Mouse (Mus musculus) ES-E14 (cell line): ENCODE data around the gene Olfr902. TPM values are rescaled to one million over a fixed set of nuclear protein-coding genes. Genes with fewer than 3 reads are reported as not detected.

Experiments
- DNase-seq: peaks from one replicate; pipeline ENCODE4 v3.0.0-alpha.2; 2013; ENCODE audit warnings: low read depth, low spot score
- H3K27ac ChIP-seq: 2 replicates; pipeline ENCODE4 v1.5.1; 2012; ENCODE audit warnings: low read depth, mild to moderate bottlenecking, low read length, moderate library complexity, mixed read lengths; ENCODE audit not compliant: poor library complexity, insufficient read depth, severe bottlenecking
- H3K36me3 ChIP-seq: 2 replicates; pipeline ENCODE4 v1.6.1; 2012; ENCODE audit warnings: mild to moderate bottlenecking, low read length, moderate library complexity, mixed read lengths; ENCODE audit not compliant: control insufficient read depth, poor library complexity, insufficient read depth, severe bottlenecking
- H3K4me1 ChIP-seq, 2 experiments: fragments of 150-350 bp in 1 of 2; sonication (generic) in 1 of 2; 2 replicates each; pipeline ENCODE4 v1.6.1; 2012; ENCODE audit warnings: low read length in 2 of 2, mild to moderate bottlenecking in 1 of 2, mixed read lengths in 1 of 2; ENCODE audit not compliant: control insufficient read depth in 2 of 2, insufficient read depth in 2 of 2, poor library complexity in 1 of 2
- H3K4me3 ChIP-seq, 2 experiments: fragments of 150-350 bp in 1 of 2; sonication (generic) in 1 of 2; 2 replicates each; pipeline ENCODE4 v1.5.1; 2012; ENCODE audit warnings: low read length in 2 of 2, low read depth in 1 of 2, mild to moderate bottlenecking in 1 of 2, mixed read lengths in 1 of 2; ENCODE audit not compliant: insufficient read depth in 1 of 2, poor library complexity in 1 of 2, severe bottlenecking in 1 of 2
- H3K9ac ChIP-seq: 2 replicates; pipeline ENCODE4 v1.6.1; 2012; ENCODE audit warnings: low read depth, mild to moderate bottlenecking, low read length, mixed read lengths; ENCODE audit not compliant: poor library complexity, insufficient read depth, severe bottlenecking
- H3K9me3 ChIP-seq: fragments of 150-350 bp; sonication (generic); 2 replicates; pipeline ENCODE4 v1.6.1; 2012; ENCODE audit warnings: low read depth, mild to moderate bottlenecking, low read length; ENCODE audit not compliant: control insufficient read depth, insufficient read depth
- CHD2 ChIP-seq: IDR thresholded peaks from 2 replicates; pipeline ENCODE4 v1.6.1; 2014; ENCODE audit warnings: mild to moderate bottlenecking, low read depth, low read length, inconsistent platforms
- HCFC1 ChIP-seq: IDR thresholded peaks from 2 replicates; pipeline ENCODE4 v1.6.1; 2012; ENCODE audit warnings: low read length, inconsistent platforms, borderline replicate concordance; ENCODE audit not compliant: insufficient read depth
- MAFK ChIP-seq: IDR thresholded peaks from 2 replicates; pipeline ENCODE4 v1.6.1; 2014; ENCODE audit warnings: mild to moderate bottlenecking, low read depth, low read length, inconsistent platforms; ENCODE audit not compliant: insufficient read depth
- ZC3H11A ChIP-seq: IDR thresholded peaks from 2 replicates; pipeline ENCODE4 v1.6.1; 2012; ENCODE audit warnings: low read depth, mild to moderate bottlenecking, inconsistent platforms, low read length, borderline replicate concordance
- ZNF384 ChIP-seq: IDR thresholded peaks from 2 replicates; pipeline ENCODE4 v1.6.1; 2012; ENCODE audit warnings: low read depth, low read length, inconsistent platforms
- in situ Hi-C, 2 experiments: fragments of 600-800 bp; cut with MboI; formaldehyde crosslinking; loops; one replicate each; pipeline ENCODE4 v1.15.1; 2025; ENCODE audit warnings: low sequenced_read_pairs in 2 of 2, inconsistent platforms in 1 of 2; ENCODE audit not compliant: unreplicated experiment in 2 of 2
- total RNA-seq: library from RNA; depleted of rRNA; stranded (reverse); fragments of 300-350 nt; gene quantifications from 2 replicates; pipeline ENCODE4 v1.2.3, GENCODE M21; 2012

The Olfr902 gene
- total RNA-seq, 1 experiment: not detected

DNA sequence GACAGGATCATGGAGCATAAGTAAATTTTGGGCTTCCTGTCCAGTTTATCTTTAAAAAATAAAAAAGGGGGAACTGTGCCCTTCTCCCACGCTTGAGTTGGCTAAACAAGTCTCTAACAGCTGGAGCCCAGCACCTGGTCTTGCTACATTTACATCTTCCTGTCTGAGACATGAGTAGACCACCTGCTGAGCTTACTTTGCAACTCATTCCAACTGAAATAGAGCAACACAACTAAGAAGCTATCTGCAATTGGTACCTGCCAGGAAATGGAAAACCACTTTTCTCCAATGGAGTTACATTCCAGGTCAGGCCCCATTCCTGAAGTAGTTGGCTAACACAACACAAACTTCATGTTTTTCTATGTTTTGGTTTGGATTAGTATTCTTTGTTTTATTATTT is 20.4 kb upstream of the Olfr902 start:
- H3K36me3 ChIP-seq: no peaks in the 10 kb centered on the region
- no peak for DNase-seq
- no peak overlapping the region for H3K27ac ChIP-seq
- no peak for TF ChIP-seq ZC3H11A
- TF ChIP-seq HCFC1: no peak
- no peak for TF ChIP-seq CHD2
- no peak for TF ChIP-seq MAFK
- no peak for TF ChIP-seq ZNF384
- no peaks in the 10 kb centered on the region for H3K9me3 ChIP-seq
- no peak overlapping the region for H3K9ac ChIP-seq
- in situ Hi-C loops: no loop called here
- no peak overlapping the region for H3K4me3 ChIP-seq
- H3K4me1 ChIP-seq: no peaks in the 10 kb centered on the region

DNA sequence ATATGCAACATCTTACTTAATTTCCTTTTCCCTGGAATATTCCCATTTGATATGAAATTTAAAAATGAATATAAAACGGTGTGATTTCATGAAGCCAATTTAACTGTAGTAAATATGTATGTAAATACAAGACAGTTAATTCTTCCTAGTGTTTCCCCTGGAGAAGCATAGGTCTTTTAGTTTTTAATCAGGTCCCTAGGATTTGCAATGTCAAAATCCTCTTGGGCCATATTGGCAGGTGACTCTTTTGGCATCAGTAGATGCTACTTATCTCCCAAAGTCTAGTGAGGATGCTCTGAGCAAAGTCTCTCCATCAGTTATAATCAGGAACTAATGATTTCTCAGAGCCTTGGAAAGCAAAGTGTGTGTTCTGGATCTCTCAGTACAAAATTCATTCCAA is 18.3 kb upstream of the Olfr902 start, which contains the start of gene Olfr901:
Gene Olfr901 (plus strand): TSS at position 301 of the 400 bp plus-strand sequence.
- in situ Hi-C loops: no loop called here
- Histone ChIP-seq H3K36me3 (no peaks in the 10 kb centered on the region), H3K4me3 (no peak within 1 kb of the TSS), H3K9me3 (no peaks in the 10 kb centered on the region), H3K27ac (no peak within 1 kb of the TSS), H3K4me1 (no peaks in the 10 kb centered on the region), H3K9ac (no peak within 1 kb of the TSS)
- TF ChIP-seq ZNF384 (no peak), MAFK (no peak), HCFC1 (no peak), ZC3H11A (no peak), CHD2 (no peak)
- no peak for DNase-seq

DNA sequence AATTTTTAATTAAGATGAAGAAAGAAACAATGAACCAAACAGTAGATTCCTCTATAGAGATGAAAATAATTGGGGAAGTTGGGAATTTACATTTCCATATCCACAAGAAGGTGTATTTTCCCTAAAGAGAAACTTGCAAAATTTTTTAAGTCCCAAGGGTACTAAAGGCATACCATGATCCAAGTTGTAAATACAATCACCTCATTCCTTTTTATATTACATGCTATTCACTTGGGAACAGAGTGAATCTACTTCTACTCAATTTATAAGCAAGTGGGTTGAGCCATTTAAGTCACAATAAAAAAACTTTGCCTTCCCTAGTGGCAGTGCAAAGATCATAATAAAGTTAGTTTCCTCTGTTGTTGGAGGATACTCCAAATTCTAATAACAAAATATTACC is 15.4 kb downstream of the Olfr902 start, which contains the start of gene Olfr904:
Gene Olfr904 (plus strand): TSS at position 301 of the 400 bp plus-strand sequence.
- H3K27ac ChIP-seq: no peak within 1 kb of the TSS
- no peak within 1 kb of the TSS for H3K9ac ChIP-seq
- H3K4me1 ChIP-seq: no peaks in the 10 kb centered on the region
- no peak for TF ChIP-seq MAFK
- TF ChIP-seq CHD2: no peak
- TF ChIP-seq ZNF384: no peak
- no peak for TF ChIP-seq ZC3H11A
- TF ChIP-seq HCFC1: no peak
- no peak within 1 kb of the TSS for H3K4me3 ChIP-seq
- no peaks in the 10 kb centered on the region for H3K36me3 ChIP-seq
- no peaks in the 10 kb centered on the region for H3K9me3 ChIP-seq
- DNase-seq: no peak
- in situ Hi-C loops: no loop called here

DNA sequence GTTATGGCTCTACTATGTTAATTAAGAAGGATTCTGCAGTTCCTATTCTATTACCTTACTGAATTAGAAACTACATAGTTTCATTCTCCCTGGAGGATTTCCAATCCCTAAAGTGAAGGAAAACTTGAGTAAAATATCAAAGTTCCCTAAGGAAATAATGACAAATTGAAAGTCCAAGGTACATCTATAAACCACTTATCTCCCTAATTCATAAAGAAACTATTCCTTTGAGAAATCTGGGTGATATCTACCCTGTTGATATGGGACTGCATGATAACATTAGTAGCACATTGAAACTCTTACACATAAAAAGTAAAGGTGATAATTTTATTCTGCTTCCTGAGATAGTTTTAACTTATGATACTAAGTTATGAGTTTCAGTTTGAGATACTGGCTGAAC is 23.4 kb downstream of the Olfr902 start, which contains the start of gene Olfr905:
Gene Olfr905 (plus strand): TSS at position 301 of the 400 bp plus-strand sequence.
- no peak within 1 kb of the TSS for H3K4me3 ChIP-seq
- no peak within 1 kb of the TSS for H3K9ac ChIP-seq
- no peaks in the 10 kb centered on the region for H3K9me3 ChIP-seq
- no peaks in the 10 kb centered on the region for H3K36me3 ChIP-seq
- H3K4me1 ChIP-seq: no peaks in the 10 kb centered on the region
- in situ Hi-C loops: no loop called here
- no peak within 1 kb of the TSS for H3K27ac ChIP-seq
- DNase-seq: no peak
- no peak for TF ChIP-seq HCFC1
- no peak for TF ChIP-seq ZC3H11A
- TF ChIP-seq CHD2: no peak
- no peak for TF ChIP-seq MAFK
- TF ChIP-seq ZNF384: no peak

DNA sequence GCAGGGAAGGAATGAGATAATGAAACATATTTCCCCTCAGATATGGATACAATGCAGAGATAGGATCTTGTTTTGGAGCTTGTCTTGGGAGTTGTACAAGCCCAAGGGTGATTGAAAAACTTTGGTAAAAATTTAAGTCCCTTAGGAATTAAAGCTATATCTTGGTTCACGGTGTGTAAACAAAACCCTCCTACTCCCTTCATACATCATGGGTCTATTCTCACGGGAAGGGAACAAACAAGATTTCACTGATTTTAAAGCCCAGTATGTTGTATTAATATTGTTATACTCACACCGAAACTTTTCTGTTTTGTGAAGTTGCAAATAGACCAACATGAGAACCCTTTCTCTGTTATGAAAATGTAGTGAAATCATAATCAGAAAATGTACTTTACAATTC is 39.3 kb downstream of the Olfr902 start, which contains the start of gene Olfr906:
Gene Olfr906 (plus strand): TSS at position 301 of the 400 bp plus-strand sequence.
- TF ChIP-seq ZC3H11A (no peak), CHD2 (no peak), HCFC1 (no peak)
- in situ Hi-C loops: no loop called here
- Histone ChIP-seq H3K4me1 (no peaks in the 10 kb centered on the region), H3K4me3 (no peak within 1 kb of the TSS), H3K9ac (no peak within 1 kb of the TSS), H3K36me3 (no peaks in the 10 kb centered on the region), H3K27ac (no peak within 1 kb of the TSS), H3K9me3 (no peaks in the 10 kb centered on the region)
- no peak for DNase-seq
